Mouse (Mus musculus): ENCODE measurements around the gene Kif3b. TPM values are rescaled to one million over a fixed set of nuclear protein-coding genes. Genes with fewer than 3 reads are reported as not detected.
"Not testable (repeated sequence)": the region's sequence is repeated elsewhere in the genome, so short reads cannot be mapped to it uniquely, and the experiment has no call there.

Gene Kif3b
- 16.2 and 16.9 TPM in 2 replicates for polyA plus RNA-seq (2015; fragmentation: Nextera tagmentation; extraction: Ambion mirVana)

DNA sequence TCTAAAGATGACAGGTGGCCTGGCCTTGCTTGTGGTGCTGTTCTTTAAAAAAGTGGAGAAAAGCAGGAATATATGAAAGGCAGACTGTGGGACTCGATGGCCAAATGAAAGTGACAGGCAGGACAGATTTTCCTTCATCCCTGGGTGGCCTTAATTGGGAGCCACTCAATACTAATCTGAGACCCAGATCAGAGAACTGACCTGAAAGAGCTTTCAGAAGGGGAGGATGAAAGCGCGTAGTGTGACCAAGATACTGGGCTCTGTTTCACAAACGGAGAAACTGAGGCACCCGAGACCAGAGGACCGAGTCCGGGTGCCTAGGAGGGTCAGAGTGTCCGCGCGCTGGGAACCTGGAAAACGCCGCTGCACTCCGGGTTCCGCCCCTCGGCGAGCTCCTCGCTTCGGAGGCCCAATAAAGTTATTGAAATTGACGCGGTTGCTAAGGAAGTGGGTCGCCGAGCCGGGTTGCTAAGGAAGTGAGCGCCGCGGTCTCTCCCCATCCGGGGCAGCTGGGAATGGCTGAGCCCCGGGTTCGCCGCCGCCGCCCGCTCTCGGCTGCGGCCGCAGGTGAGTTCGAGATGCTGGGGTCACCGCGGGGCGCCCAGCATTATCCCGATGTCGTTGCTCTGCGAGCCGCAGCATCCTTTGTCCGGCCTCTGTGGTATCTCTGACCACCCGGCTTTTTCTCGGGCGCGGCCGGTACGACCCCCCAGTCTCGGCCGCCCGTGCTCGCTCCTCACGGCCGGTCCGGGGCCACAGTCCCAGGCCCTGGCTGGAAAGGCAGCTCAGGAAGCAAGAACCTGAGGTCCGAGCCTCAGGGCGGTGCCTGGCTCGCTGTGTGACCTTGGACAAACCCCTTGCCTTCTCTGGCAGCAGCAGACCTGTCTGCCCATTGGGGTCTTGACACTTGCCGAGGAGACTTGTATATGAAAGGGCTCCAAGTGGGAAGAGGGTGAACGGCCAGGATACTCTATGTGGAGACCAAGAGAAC lies at the start of gene Kif3b:
TSS of gene Kif3b (plus strand) at position 476 of the 991 bp plus-strand sequence.
- H3K36me3 ChIP-seq = no peaks in the 10 kb centered on the region
- under 1% methylated on average over 60 of the region's 63 CpGs for WGBS
- H3K9ac ChIP-seq = peak within 1 kb of the TSS; percentile 98
- peak; percentile 93 for ATAC-seq (ENCODE audit: low FRiP score)
- H3K9me3 ChIP-seq = no peaks in the 10 kb centered on the region
- H3K4me3 ChIP-seq = peak within 1 kb of the TSS; percentile 100
- peak within 1 kb of the TSS; percentile 79 for H3K27ac ChIP-seq
- H3K4me2 ChIP-seq = peak within 1 kb of the TSS; percentile 81
- H3K4me1 ChIP-seq (replicated peaks) = peaks cover 40% of the 10 kb centered on the region
- no peaks in the 10 kb centered on the region for H3K27me3 ChIP-seq

GRCm38 (mm10) chr2:153242156-153242555 lies 49.1 kb upstream of the Kif3b start:
- WGBS = 66% methylated on average over 6 of the region's 6 CpGs
- Histone ChIP-seq H3K27me3 (no peaks in the 10 kb centered on the region), H3K9me3 (no peaks in the 10 kb centered on the region), H3K27ac (no peak overlapping the region; the same call in 1 of the 2 replicates), H3K4me3 (peak overlapping the region; percentile 96), H3K4me1 (replicated peaks) (peaks cover 64% of the 10 kb centered on the region), H3K9ac (peak overlapping the region; percentile 99), H3K4me2 (peak overlapping the region; percentile 86), H3K36me3 (peaks cover 22% of the 10 kb centered on the region; the same call in 1 of the 2 replicates)
- ATAC-seq (ENCODE audit: low FRiP score) = no peak

DNA sequence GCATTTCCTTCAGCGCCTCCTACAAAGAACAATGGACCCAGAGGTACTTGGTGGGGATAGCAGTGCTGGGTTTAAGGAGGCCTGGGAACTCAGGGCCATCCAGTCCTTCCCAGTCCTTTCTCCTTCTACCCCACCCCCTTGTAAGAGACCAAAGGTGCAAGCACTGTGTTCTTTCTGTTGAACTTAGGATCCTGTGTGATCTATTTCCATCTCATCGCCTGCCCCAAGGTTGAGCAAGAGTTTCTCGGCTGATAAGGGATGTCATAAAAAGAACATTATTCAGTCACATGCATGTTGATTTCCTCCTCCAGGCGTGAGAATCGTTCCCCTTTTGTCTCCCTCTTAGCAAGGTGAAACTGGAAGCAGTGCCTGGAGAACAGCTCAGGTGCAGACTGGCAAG lies 41.5 kb upstream of the Kif3b start:
- H3K4me2 ChIP-seq = no peak overlapping the region
- 0 out of 2 replicates have a peak, but pooled peaks cover 3% of the 10 kb centered on the region for H3K4me1 ChIP-seq (replicated peaks)
- H3K9ac ChIP-seq = no peak overlapping the region
- H3K9me3 ChIP-seq = no peaks in the 10 kb centered on the region
- H3K4me3 ChIP-seq = no peak overlapping the region
- ATAC-seq (ENCODE audit: low FRiP score) = no peak
- 94% methylated on average over 5 of the region's 5 CpGs for WGBS
- no peaks in the 10 kb centered on the region for H3K27me3 ChIP-seq
- H3K36me3 ChIP-seq = peaks cover 65% of the 10 kb centered on the region
- no peak overlapping the region for H3K27ac ChIP-seq

DNA sequence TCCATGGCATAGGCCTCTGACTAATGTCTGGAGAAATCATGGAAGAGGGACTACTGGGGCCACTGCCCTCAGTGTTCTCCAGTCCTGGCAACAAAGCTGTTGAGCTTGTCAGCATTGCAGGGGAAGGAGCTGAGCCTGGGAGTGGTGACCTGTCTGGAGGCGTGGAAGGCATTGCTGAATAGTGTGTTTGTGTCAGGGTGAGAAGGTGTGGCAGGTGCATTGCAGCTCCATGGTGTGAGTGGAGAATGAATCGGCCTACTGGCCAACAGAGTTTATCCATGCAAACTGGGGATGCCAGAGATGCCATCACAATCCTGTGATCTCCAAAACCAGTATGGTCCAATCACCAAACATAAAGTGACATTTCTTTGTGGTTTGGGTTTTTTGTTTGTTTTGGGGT lies 34.6 kb upstream of the Kif3b start:
- peaks cover 46% of the 10 kb centered on the region for H3K36me3 ChIP-seq
- H3K4me3 ChIP-seq = no peak overlapping the region
- no peaks in the 10 kb centered on the region for H3K27me3 ChIP-seq
- H3K4me2 ChIP-seq = no peak overlapping the region
- no peak overlapping the region for H3K9ac ChIP-seq
- H3K27ac ChIP-seq = no peak overlapping the region
- H3K4me1 ChIP-seq (replicated peaks) = no peaks in the 10 kb centered on the region
- 96% methylated on average over 2 of the region's 2 CpGs for WGBS
- no peak for ATAC-seq (ENCODE audit: low FRiP score)
- no peaks in the 10 kb centered on the region for H3K9me3 ChIP-seq

DNA sequence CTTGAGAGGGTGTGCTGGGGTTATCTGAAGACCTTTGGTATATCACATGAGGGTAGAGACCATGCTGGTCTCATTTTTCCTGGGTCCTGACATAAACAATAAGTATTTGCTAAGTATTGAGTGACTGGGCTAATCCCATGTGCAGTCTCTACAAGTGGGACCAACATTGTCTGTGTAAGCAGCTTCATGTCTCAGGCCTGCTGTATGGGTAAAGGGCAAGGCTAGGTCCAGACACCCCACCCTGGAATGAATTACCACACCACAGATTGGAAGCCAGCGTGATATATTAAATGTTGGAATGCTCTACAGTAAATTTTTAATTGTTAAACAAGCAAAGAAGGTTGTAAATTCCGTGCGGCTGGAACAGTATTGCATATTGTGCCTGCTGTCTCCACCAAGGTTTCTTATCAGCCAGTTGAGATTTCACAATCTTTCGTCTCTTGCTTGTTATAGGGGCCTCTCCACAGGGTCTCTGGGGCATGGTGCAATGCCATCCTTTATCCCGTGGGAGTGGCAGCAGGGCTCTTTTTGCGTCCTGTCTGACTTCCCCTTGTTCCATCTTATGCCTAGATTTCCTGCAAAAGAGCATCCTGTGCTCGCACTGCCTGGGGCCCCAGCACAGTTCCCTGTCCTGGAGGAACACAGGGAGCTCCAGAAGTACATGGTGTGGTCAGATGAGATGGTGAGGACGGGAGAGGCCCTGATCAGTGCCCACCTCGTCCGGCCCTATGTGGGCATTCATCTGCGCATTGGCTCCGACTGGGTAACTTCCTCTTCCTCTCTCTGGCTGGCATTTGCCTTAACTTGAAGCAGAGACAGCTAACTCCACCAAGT lies 32.0 kb upstream of the Kif3b start:
- Histone ChIP-seq H3K4me2 (no peak overlapping the region), H3K9me3 (no peaks in the 10 kb centered on the region), H3K4me1 (replicated peaks) (no peaks in the 10 kb centered on the region), H3K27me3 (no peaks in the 10 kb centered on the region), H3K27ac (no peak overlapping the region), H3K36me3 (peaks cover 49% of the 10 kb centered on the region), H3K4me3 (no peak overlapping the region), H3K9ac (0 out of 2 replicates have a peak overlapping the region, but pooled peaks have one; percentile 14)
- 91% methylated on average over 12 of the region's 12 CpGs for WGBS
- ATAC-seq (ENCODE audit: low FRiP score) = no peak

DNA sequence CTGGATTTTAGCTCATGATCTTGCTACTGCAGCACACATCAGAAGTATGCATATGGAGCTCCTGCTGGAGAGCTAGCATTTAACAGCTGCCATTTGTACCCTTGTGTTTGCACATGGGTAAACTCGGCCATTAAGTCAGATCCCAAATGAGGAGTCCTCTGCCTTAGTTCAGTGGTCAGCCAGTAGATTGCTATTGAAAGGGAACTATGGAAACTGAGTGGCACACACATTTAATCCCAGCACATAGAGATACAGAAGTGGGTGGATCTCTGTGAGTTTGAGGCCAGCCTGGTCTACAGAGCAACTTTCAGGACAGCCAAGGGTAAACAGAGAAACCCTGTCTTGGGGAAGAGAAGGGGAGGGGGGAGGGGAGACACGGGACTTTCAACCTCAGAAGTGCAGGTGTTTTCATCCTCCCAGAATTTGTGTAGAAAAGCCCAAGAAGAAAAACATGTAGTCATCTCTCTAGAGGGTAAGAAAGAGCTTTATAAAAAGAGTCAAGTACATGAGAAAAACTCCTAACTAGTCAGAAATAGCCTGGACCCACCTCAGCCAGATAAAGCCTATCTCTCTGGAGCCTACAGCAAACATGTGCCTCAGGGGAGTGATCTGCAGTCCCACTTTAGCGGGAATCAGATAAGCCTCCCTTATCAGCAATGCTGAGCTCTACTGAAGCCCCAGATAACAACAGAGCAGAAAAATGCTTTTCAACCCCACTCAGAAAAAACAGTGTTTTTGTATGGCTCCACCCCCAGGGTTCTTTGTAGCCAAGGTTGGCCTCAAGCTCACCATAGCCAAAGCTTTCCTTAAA lies 31.1 kb upstream of the Kif3b start:
- no peaks in the 10 kb centered on the region for H3K9me3 ChIP-seq
- peaks cover 57% of the 10 kb centered on the region for H3K36me3 ChIP-seq
- no peak overlapping the region for H3K4me3 ChIP-seq
- no peak overlapping the region for H3K27ac ChIP-seq
- H3K4me2 ChIP-seq = no peak overlapping the region
- no peak overlapping the region for H3K9ac ChIP-seq
- no peak for ATAC-seq (ENCODE audit: low FRiP score)
- WGBS = 77% methylated on average over 3 of the region's 3 CpGs
- H3K27me3 ChIP-seq = no peaks in the 10 kb centered on the region
- no peaks in the 10 kb centered on the region for H3K4me1 ChIP-seq (replicated peaks)

DNA sequence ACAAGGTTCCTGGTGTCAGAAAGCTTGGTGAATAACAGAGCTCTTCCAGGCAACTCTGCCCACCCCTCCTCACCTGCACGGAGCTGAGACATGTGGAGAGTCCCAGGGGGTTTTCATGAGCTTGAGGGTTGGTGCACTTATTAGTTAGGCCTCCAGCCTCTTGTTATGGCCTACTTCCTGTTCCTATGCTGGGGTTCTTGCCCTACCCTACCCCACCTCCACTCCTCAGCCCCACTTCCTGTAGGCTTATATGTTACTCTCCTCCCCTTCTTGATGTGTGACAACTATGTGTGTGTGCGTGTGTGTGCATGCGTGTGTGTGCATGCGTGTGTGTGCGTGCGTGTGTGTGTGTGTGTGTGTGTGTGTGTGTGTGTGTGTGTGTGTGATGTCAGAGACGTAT lies 28.2 kb upstream of the Kif3b start:
- H3K27ac ChIP-seq = no peak overlapping the region
- H3K36me3 ChIP-seq = peaks cover 82% of the 10 kb centered on the region
- ATAC-seq (ENCODE audit: low FRiP score) = no peak
- H3K9ac ChIP-seq = no peak overlapping the region
- H3K4me1 ChIP-seq (replicated peaks) = no peaks in the 10 kb centered on the region
- H3K9me3 ChIP-seq = no peaks in the 10 kb centered on the region
- H3K4me3 ChIP-seq = no peak overlapping the region
- 89% methylated on average over 7 of the region's 7 CpGs for WGBS
- H3K27me3 ChIP-seq = no peaks in the 10 kb centered on the region
- H3K4me2 ChIP-seq = no peak overlapping the region

DNA sequence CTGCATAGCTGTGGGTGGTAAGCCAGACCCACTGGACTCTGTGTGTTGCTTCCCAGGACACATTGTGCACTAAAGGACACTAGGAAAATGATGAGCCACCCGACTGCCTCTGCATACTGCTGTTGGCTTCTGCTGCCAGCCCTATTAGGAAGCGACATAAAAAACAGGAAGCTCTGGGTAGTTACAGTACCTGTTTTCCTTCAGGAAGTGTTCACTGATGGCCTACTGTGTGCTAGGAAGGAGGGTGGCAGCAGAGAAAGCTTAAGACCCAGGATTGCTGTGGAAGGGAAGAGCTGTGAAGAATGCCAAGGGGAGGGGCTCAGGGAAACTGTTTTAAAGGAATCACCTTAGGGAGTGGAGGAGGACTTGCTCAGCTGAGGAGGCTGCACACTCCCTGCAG lies 23.9 kb upstream of the Kif3b start:
- 0 out of 2 replicates have a peak, but pooled peaks cover 3% of the 10 kb centered on the region for H3K4me1 ChIP-seq (replicated peaks)
- H3K36me3 ChIP-seq = peaks cover 55% of the 10 kb centered on the region
- H3K4me3 ChIP-seq = no peak overlapping the region
- ATAC-seq (ENCODE audit: low FRiP score) = no peak
- no peak overlapping the region for H3K4me2 ChIP-seq
- H3K27ac ChIP-seq = no peak overlapping the region
- 94% methylated on average over 2 of the region's 2 CpGs for WGBS
- no peaks in the 10 kb centered on the region for H3K9me3 ChIP-seq
- no peaks in the 10 kb centered on the region for H3K27me3 ChIP-seq
- no peak overlapping the region for H3K9ac ChIP-seq

DNA sequence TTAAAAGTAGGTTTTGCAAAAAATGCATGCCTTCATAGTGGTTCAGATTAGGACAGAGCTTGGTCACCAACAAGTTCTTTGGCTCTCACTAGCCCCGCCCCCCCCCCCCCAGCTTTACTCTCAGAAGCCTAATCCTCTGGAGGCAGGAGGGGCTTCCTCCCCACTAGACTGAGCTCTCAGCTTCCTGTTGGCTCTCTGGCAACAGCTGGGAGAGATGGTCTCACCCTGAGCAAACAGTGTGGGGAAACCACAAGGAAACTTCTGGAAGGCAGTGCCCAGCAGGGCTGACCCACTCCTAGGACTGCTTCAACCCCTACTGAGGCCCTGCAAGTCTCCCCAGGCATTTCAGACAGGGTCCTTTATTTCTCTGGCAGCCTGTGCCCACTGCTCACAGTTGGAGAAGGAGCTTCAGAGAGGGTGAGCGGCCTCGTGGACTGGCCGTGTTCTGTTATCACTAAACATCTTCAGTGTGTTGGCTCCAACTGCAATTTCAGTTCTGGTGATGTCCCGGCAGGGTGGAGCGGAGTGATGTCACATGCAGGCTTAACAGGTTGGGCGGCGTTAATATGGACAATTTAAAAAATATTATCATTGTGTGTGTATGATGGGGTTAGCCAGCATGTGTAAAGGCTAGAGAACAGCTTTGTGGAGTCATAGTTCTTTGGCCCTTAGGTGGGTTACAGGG lies 20.8 kb upstream of the Kif3b start:
- H3K36me3 ChIP-seq = peaks cover 26% of the 10 kb centered on the region
- not testable (repeated sequence) for H3K9me3 ChIP-seq; H3K4me2 ChIP-seq; H3K9ac ChIP-seq; H3K4me3 ChIP-seq; H3K27ac ChIP-seq; H3K27me3 ChIP-seq; H3K4me1 ChIP-seq (replicated peaks); ATAC-seq (ENCODE audit: low FRiP score)
- 76% methylated on average over 8 of the region's 8 CpGs for WGBS

DNA sequence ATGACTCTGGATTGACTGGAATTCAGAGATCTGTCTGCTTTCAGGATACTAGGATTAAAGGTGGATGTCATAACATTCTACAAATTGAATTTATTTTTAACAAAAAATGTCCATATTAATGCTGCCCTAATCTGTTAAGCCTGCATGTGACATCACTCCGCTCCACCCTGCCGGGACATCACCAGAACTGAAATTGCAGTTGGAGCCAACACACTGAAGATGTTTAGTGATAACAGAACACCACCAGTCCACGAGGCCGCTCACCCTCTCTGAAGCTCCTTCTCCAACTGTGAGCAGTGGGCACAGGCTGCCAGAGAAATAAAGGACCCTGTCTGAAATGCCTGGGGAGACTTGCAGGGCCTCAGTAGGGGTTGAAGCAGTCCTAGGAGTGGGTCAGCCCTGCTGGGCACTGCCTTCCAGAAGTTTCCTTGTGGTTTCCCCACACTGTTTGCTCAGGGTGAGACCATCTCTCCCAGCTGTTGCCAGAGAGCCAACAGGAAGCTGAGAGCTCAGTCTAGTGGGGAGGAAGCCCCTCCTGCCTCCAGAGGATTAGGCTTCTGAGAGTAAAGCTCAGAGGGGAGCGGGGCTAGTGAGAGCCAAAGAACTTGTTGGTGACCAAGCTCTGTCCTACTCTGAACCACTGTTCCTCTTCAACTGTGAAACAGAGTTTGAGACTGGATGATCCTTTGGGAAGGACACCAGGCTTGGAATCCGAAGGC lies 16.9 kb upstream of the Kif3b start:
- H3K4me1 ChIP-seq (replicated peaks); H3K4me3 ChIP-seq: not testable (repeated sequence)
- WGBS = 87% methylated on average over 6 of the region's 6 CpGs

DNA sequence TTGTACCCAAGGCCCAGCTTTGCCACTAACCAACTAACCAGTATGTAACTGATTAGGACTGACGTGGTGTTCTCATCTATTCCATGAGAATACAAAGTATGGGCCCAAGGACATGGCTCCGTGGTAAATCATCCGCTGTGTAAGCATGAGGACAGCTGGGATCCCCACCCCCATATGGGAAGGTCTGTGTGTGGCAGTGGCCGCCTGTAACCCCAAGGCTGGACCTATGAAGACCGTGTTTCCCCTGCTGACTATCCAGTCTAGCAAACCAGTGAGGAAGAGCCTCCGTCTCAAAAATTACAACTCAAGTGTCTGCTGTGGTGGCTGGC lies 16.3 kb upstream of the Kif3b start:
- WGBS = 85% methylated on average over 6 of the region's 6 CpGs
- ATAC-seq (ENCODE audit: low FRiP score) = no peak

More for the DNA sequence above, 16.9 kb upstream of the Kif3b start:
- H3K27me3 ChIP-seq; H3K9me3 ChIP-seq; H3K36me3 ChIP-seq; H3K4me2 ChIP-seq; ATAC-seq (ENCODE audit: low FRiP score); H3K9ac ChIP-seq; H3K27ac ChIP-seq: not testable (repeated sequence)

More for the DNA sequence above, 16.3 kb upstream of the Kif3b start:
- Histone ChIP-seq H3K4me3 (no peak overlapping the region), H3K4me1 (replicated peaks) (peaks cover 3% of the 10 kb centered on the region; the same call in 1 of the 2 replicates), H3K36me3 (no peaks in the 10 kb centered on the region), H3K4me2 (no peak overlapping the region), H3K9ac (no peak overlapping the region), H3K9me3 (no peaks in the 10 kb centered on the region), H3K27ac (no peak overlapping the region), H3K27me3 (no peaks in the 10 kb centered on the region)

Data from hindbrain, embryonic 13.5 days (tissue).